Mouse (Mus musculus) retina, postnatal 1 day (tissue): ENCODE results near the gene Tmem269.

ENCODE experiments used
- DNase-seq: peaks from one replicate; pipeline ENCODE4 v3.0.0-alpha.2; 2012

Gene Tmem269

DNA sequence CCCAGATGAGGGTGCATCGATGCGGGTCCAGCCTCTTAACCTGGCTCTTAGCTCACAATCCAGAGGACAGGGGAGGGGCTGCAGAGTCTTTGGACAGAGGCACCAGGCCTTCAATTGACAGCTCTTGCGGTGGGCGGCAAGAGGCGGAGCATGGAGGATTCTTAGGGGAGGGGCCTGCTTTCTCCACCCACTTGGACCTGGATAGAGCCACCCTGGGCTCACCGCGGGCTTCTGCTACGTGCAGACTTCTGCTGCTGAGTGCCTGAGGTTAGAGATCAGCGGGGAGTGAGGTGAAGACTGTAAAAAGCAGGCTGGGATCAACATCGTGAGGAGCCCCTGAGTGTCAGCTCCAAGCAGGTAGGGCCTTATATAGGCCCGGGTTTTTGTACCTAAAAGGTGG is at the start of gene Tmem269:
TSS of gene Tmem269 (minus strand) at position 49 of the 400 bp plus-strand sequence.
- peak; percentile 35 for DNase-seq

DNA sequence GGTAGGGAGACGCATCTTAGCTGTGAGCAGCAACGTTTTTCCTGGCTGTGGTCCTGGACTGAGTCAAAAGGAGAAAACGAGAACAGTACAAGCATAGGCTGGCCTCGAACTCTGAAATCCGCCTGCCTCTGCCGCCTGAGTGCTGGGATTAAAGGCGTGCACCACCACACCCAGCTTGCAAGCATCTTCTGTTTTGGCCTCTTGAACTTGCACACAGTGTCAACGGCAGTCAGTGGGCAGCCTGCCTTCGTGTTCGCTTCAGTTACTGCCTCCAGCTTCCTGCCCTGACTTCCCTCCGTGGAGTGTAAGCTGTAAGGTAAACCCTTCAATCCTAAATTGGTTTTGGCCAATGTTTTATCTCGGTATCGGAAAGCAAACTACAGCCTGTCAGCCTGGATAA is 48.6 kb upstream of the Tmem269 start:
- no peak for DNase-seq

GRCm38 (mm10) chr4:119263459-119263858 is 45.4 kb upstream of the Tmem269 start:
- no peak for DNase-seq

GRCm38 (mm10) chr4:119262483-119262882 is 44.5 kb upstream of the Tmem269 start:
- no peak for DNase-seq

- no peak for DNase-seq
Measured at GRCm38 (mm10) chr4:119261087-119261713, 43.2 kb upstream of the Tmem269 start.

GRCm38 (mm10) chr4:119259344-119260254 is 41.6 kb upstream of the Tmem269 start:
- no peak for DNase-seq

- no peak for DNase-seq
Measured at GRCm38 (mm10) chr4:119257083-119257482, 39.1 kb upstream of the Tmem269 start.

- DNase-seq, result no peak
Measured at GRCm38 (mm10) chr4:119255351-119255750, 37.3 kb upstream of the Tmem269 start, which contains the start of gene Cldn19. TSS of gene Cldn19 (plus strand) at chr4:119255414.

DNA sequence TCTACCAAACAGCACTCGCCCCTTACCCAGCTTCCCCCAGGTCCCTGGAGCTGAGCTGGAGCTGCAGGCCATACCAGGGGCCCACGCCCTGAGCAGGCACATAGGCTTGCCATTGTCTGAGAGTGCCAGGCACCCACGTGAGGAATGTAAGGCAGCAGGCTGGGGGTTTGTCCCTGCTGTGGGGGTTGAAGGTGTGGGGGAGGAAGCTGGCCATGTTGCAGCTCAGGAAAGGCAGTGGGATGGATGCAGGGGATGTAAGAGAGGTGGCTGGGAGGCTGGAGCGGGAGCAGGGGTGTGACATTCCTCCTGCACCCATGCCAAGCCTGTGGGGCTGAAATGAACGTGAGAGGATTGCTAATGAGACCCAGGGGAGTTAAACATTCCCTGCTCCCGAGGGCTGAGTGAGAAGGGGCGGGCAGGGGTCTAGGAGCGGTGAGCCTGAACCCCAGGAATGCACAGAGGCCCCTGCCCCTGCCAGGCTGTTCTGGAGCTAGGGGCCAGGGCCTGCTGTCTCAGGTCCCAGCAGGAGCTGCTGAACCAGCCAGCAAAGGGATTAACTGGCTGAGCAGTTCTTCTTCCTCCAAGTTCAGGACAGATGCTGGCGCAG is 36.1 kb upstream of the Tmem269 start:
- DNase-seq, result peak; percentile 66

GRCm38 (mm10) chr4:119252025-119252808 is 34.2 kb upstream of the Tmem269 start:
- no peak for DNase-seq

GRCm38 (mm10) chr4:119248407-119248965 is 30.5 kb upstream of the Tmem269 start:
- DNase-seq, result no peak

- DNase-seq, result peak; percentile 79
Measured at GRCm38 (mm10) chr4:119247462-119248235, 29.6 kb upstream of the Tmem269 start.

DNA sequence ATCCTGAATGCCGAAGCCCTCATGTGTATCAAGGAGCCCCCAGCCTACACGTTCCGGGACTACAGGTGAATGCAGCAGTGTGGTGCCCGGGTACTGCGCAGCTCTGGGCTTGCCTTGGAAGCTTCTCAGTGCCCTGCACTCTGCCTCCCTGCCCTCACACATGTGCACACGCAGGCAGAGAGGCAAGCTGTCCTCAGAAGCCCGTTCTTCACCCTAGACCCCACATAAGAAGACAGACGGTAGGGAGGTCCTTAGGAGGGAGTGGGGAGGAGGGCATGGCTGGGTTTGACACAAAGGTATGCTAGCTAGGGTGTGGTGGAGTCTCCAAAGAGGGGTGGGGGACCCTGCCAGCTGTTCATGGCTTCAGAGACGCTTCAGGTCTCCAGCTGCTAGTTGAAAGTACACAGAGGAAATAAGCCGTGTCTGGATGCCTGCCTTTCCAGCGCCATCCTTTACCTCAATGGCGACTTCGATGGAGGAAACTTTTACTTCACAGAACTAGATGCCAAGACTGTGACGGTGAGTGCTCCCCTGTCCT is 28.7 kb upstream of the Tmem269 start:
- DNase-seq, result no peak

- no peak for DNase-seq
Measured at GRCm38 (mm10) chr4:119245961-119246360, 27.9 kb upstream of the Tmem269 start.

DNA sequence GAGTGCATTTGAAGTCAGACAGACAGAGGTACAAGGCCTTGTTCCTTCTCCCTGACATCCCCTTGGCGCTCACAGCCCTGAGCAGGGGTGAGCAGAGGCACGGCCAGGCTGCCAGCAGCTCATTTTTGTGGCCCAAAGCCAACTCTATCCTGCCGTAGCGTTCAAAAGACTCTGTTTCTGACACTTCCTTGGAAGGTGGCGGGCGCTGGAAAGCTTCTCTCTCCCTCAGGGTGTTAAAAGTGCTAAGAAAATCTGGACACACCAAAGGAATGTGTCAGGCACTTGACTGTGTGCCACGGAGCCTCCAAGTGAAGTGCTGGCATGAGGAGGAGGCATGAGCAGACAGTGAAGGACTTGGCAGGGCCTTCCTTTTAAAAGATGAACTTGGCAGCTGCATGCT is 27.5 kb upstream of the Tmem269 start:
- no peak for DNase-seq

DNA sequence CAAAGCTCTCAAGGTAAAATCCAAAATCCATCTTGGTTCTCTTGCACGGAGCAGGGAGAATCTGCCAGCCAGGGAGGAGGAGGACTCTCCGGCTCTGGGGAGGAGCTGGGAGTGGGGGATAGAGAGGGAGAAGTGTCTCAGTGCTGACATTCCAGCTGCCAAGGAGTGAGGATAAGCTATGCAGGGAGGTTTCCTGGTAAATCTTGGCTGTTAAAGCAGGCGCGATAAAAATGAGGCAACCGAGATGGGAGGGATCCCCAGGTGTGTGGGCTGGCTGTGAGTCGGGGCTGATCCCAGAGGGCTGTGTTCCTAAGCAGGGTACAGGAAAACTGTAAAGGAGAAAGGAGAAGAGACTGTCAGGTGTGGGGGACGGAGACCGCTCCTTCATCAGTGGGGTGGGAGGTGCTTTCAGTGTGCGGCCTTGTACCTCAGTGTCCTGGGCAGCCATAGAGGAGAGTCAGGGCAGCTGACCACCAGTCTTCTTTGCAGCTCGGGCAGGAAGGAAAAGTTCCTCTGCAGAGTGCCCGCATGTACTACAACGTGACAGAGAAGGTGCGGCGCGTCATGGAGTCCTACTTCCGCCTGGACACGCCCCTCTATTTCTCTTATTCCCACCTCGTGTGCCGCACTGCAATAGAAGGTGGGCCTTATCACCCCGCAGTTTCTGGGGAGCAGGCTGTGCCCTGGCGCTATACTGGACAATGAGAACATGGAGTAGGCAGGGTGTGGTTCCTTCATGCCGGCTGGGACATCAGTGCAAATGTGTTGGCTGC is 26.6 kb upstream of the Tmem269 start:
- DNase-seq, result no peak

- no peak for DNase-seq
Measured at GRCm38 (mm10) chr4:119242571-119242970, 24.6 kb upstream of the Tmem269 start.

DNA sequence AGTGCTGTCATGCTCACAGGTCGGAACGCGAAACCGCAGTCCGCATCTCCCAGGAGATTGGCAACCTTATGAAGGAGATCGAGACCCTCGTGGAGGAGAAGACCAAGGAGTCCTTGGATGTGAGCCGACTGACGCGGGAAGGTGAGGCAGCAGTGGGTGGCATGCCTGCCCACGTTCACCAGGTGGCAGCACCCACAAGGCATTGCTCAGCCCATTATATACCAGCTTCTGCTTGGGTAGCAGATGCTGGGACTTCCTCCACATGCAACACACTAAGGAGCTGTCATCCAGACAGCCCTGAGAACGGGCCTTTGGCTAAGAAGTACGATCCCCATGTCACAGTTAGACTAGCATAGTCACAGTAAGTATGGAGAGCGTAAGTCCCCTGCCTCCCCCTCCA is 23.6 kb upstream of the Tmem269 start:
- DNase-seq, result no peak

DNA sequence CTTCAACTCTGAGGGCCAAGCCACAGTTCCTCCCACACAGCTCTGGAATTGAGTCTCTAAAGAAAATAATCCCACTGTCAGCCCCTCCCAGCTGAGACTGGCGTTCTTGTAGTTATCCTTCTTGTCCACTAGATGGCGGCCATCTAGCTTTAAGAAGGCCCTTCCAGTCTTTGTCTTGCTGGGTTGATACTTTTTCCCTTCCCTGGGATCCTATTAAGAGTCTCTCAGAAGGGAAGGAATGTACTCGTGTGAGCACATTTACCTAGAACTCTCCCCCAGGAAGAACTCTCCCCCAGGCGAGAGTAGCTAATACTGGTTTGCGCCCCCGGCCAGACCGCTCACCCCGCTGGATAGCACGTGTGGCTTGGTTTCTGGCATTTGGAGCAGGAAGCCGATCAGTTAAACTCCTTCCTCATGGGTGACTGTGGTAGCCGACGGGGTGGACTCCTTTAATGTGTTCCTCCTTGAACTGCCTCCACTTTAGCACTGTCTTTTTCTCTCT is 21.2 kb upstream of the Tmem269 start:
- peak; percentile 89 for DNase-seq

GRCm38 (mm10) chr4:119238661-119239060 is 20.6 kb upstream of the Tmem269 start:
- DNase-seq, result no peak
